Mouse (Mus musculus) spleen, postnatal 14 days (tissue): Measurements from ENCODE around the gene Fam129b.
A peak's percentile ranks its signal among the peaks of the same experiment; 100 is the strongest.

Experiments used
- DNase-seq, 2 experiments: peaks; one replicate each; pipeline ENCODE4 v3.0.0; 2021 to 2022; ENCODE audit warnings: low spot score in 2 of 2

Fam129b gene

GRCm38 (mm10) chr2:32923551-32924250 is 47.8 kb downstream of the Fam129b start:
- no peak for DNase-seq

- DNase-seq: no peak
These were observed 48.5 kb downstream of the Fam129b start for GRCm38 (mm10) chr2:32924306-32924844.

DNA sequence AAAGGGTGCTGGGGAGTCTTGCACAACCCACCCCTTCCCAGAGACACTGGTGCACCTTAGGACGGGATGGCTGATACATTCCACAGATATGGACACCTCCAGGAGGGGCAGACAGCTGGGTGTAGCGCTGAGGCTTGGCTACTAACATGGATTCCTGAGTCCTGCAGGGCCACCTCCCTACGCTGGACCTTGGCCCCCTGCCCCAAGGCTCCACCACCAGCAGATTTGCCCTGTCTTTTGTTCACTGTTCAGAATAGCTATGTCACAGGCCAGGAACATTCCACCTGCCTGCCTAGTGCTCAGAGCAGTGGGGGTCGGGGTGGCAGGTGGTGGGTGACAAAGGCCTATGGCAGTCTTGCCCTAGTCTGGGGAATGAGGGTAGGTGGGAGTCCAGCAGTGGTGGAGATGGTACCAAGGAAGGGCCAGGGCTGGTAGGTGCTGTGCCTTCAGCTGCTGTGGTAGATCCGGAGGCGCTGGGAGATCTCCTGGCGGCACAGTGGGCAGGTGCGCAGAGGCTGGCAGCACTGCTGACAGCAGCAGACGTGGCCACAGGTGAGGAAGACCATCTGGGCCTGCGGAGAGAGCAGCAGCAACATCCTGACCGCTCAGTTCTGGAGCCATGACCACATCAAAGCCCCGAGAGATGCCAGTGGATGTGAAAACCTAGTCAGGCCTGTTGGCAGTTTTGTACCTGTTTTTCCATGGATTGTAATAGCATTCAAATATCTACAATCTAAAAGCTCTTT is 50.6 kb downstream of the Fam129b start:
- no peak for DNase-seq

DNA sequence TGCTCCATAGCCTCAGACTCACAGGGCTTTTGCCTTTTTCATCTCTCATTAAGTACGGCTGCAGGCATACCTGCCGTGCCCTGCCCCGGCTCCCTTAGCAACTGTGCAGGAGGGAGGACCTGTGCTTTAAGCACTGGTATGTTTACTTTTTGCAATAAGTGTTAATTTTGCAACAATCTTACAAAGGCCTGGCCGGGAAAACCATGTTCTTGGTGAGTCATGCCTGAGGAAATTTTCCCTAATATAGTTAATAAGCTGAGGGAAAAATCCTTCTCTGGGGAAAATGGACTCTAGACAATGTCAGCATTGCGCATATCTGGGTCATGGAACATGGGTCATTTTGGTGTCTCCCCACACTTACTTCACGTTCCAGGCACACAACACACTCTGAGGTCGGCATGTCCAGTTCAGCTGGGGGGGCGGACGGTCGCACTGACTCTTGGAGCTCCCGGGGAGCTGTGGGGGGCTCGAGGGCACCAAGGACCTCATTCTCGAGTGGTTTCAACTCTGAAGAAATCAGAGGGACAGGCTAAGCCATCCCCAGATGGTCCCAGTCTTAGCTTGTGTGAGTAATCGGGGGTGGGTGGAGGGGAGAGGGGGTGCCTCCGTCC is 51.8 kb downstream of the Fam129b start:
- no peak for DNase-seq

- DNase-seq: peak in 1 of 2 experiments; percentile 51
These were observed 52.5 kb downstream of the Fam129b start for GRCm38 (mm10) chr2:32928235-32928946.

DNA sequence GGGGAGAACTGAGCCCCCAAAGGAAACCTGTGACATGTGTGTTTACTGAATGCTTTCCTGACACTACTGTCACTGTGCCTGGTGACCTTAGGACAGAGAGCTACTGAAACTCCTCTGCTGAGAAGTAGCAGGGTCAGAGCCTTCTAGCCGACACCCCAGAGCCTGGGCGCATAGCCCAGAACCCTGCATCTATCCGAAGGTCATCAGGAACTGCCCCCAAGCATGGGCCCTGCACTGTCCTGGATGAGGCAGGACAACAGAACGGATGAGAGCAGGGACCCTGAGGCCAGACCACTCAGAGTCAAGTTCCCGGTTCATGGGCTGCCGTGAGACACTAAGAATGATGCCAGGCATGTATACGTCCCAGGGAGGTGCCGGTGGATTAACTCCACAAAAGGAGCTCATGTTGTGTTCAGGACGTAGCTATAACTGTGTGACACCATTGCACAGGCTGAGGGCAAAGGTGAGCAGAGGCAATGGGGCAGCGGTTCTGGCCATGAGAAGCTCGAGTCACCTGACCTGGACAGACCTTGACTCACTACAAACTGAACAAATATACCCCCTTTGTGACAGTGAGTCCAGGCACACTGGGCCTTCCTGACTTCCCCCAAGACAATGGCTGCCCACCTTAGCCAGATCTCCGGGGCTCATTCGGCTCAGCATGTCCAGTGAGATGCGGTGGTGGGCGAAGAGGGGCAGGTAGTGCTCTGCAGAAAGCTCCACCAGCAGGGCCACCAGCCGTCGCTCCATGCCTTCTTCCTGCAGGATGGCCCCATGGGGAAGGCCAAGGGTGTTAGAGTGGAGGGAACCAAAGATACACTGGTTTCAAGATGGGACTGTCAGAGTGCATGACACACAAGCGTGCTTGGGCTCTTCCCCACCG is 53.3 kb downstream of the Fam129b start:
- DNase-seq: no peak

DNA sequence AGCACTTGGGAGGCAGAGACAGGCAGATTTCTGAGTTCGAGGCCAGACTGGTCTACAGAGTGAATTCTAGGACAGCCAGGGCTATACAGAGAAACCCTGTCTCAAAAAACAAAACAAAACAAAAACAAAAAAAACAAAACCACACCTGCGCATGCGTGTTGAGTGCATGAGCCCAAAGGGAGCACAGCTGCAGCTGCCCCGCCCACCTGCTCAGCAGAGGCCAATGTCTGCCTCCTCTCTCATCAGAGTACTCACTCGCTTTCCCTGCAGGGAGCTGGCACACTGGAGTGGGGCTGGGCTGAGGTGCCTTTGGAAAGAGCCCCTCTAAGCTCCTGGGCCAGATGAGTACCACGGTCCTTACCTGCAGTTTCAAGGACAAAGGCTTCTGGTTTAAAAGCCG is 55.8 kb downstream of the Fam129b start:
- DNase-seq: no peak

DNA sequence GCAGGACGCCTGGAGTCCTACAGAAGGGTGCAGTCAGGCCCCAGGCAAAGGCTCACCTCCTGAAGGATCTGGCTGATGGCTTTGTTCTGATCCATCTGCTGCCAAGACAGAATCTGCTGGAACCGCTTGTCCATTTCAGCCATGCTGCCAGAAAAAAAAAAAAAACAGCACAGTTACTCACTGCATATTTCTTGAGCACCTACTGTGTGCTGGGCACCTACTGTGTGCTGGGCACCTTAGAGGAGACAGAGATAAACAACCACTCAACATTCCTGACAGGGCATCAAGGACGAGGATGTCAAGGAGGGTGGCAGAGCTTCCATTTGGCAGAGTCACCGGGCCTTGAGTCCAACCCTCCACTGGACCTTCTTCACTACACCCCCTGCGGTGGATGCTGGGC is 62.8 kb downstream of the Fam129b start:
- no peak for DNase-seq

DNA sequence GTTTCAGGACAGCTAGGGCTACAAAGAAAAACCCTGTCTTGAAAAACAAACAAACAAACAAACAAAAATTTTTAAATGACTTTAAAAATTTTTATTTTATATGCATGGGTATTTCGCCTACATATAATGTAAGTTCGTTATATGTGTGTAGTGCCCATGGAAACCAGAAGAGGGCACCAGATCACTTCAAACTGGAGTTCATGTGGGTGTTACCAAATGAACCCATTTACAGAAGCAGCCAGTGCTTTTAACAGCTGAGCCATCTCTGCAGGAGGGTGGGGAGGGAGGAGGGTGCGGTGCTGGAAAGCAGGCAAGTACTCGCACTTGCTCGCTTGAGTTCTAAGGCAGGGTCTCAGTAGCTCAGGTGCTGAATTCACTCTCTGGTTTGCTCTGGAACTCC is 63.5 kb downstream of the Fam129b start:
- DNase-seq: peak in 1 of 2 experiments; percentile 61

DNA sequence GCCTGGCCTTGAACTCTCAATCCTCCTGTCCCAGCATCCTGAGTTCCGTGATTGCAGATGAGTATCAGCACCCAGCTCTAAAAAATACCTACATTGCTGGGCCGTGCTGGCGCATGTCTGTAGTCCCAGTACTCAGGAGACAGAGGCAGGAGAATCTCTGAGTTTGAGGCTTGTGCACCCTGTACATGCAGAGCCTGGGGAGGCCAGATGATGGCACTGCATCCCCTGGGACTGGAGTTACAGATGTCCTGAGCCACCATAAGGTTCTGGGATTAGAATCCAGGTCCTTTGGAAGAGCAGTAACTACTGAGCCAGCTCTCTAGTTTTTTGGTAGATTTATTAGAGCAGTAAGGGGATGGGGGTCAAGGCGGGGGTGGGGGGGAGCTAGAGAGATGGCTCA is 64.6 kb downstream of the Fam129b start:
- DNase-seq: no peak

DNA sequence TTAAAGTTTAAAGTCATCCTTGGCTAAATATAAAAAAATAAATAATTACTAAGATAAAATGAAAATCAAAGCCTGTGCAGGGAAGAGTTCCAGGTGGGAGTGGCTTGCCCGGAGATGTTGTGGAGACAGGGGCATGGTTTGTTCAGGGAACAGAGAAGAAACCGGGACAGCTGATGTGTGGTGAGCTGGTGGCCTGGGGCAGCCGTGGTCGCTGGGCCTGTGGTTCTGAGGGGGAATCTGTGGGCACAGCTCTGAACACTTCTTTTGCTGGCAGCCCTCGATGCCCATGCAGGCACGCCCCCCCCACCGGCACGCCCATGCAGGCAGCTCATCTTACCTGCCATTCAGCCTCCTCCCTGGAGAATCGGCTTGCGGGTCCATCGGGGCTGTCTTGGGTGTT is 71.5 kb downstream of the Fam129b start:
- no peak for DNase-seq

- DNase-seq: no peak
These were observed 78.7 kb downstream of the Fam129b start for GRCm38 (mm10) chr2:32954581-32954980.

GRCm38 (mm10) chr2:32957344-32957743 is 81.4 kb downstream of the Fam129b start:
- no peak for DNase-seq

GRCm38 (mm10) chr2:32960273-32960672 is 84.4 kb downstream of the Fam129b start:
- no peak for DNase-seq

- DNase-seq: peak; percentile 88 to 94
These were observed 85.5 kb downstream of the Fam129b start, which contains the start of the genes Rpl12 and Lrsam1 for GRCm38 (mm10) chr2:32961192-32961995. Rpl12 (plus strand) TSS chr2:32961559. Lrsam1 (minus strand) TSS chr2:32961614.

DNA sequence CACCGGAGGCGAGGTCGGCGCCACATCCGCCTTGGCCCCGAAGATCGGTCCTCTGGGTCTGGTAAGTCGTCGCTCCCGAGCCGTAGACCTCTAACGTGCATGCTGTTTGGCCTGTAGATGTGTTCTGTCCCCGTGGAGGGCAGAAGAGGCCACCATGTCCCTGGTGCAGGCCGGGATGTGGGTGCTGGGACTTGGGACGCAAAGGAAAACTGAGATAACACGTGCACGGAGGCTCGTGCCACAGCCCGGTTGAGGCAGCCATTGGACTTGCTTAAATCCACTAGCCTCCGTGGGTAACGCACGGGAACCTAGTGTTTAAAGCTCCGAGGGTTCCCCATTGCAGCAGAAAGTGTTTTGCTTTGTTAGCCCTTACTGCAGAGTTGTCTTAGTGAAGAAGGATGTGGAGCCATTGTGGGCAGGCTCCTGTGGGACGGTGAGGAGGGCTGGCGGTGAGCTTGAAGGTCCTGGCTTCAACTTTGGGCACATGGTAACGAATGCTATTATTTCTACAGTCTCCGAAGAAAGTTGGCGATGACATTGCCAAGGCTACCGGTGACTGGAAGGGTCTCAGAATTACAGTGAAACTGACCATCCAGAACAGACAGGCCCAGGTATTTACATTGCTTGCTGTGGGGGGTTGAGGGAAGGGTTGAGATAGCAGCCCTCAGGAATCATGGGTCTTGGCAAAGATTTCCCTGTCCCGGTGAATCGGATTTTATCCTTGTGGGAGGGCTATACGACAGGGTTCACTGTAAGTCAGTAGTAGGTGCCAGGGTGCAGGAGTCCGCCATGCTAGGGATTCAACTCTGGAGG is 86.4 kb downstream of the Fam129b start:
- DNase-seq: no peak

DNA sequence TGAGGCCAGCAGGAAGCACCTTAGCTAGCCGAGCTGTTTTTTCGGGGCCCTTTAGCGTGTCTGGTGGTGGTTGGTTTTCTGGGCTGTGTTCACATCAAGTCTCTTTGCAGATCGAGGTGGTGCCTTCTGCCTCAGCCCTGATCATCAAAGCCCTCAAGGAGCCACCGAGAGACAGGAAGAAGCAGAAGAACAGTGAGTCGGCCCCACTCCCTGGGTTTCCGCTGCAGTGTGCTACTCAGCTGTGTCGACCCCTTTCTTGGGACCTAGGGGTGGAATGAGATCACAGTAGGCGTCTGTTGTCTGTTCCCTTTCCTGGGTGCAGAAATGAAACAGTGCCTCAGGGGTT is 86.9 kb downstream of the Fam129b start:
- DNase-seq: no peak

DNA sequence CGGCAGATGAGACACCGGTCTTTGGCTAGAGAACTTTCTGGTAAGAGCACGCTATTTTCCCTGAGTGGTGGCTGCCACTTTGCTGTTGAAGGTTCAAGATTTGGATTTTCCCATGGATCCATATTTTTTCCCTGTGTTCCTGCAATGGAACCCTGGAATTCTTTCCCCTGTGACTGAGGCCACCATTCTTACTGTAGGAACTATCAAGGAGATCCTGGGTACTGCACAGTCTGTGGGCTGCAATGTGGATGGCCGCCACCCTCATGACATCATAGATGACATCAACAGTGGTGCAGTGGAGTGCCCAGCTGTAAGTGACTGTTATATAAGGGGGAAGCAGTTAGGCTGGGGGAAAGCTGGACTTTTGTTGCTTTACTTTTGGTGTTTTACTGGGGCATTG is 87.6 kb downstream of the Fam129b start:
- DNase-seq: no peak

DNA sequence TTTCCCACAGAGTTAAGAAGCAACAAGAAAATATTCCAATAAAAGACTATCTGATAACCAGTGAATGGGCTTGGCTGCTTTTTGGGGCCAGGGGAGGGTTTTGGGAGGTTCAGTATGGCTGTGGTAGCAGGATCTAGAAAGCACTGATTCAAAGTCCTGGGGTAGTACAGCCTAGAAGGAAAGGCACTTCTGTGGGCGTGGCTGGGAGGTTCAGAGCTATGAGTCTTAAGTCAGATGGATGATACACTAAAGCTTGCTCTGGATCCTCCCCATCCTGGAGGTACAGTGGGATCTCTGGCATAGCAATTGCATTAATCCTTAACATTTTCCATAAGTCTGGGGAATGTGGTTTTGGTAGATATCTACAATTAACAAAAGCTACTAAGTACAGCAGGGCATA is 88.1 kb downstream of the Fam129b start:
- no peak for DNase-seq
